Mouse (Mus musculus): ENCODE data around the gene Bscl2. TPM values are rescaled to one million over a fixed set of nuclear protein-coding genes. Genes with fewer than 3 reads are reported as not detected.

Gene Bscl2
- polyA plus RNA-seq, 1 experiment from 2014 or later: 29.3 TPM

DNA sequence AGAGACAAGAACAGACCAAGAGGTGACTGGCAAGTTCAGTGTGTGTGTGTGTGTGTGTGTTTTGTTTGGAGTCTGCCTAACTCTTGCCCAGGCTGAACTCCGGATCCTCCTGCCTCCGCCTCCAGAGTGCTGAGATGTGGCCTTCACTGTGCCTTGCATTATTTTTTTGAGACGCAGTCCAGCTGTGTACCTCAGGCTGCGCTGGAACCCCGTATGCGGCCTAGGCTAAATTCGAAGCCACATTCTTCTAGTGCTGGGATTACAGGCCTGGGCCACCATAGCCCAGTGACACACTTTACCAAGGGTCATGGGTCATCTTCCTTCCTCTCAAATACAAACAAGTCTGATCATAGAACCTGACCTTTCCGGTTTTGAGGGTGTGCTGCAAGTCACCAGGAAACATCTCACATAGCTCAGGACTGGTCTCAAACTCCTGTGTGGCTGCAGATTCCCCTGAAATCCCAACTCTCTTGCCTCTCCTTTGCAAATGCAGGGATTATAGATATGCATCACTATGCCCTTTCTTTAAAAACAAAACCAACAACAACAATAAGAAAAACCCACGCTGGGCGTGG, 35.1 kb downstream of the Bscl2 start:
- peak overlapping the region; percentile 88 for H3K27ac ChIP-seq (ENCODE audit: low read length)
- H3K36me3 ChIP-seq (ENCODE audit: control insufficient read depth, insufficient read depth): peaks cover 31% of the 10 kb centered on the region
- H3K4me2 ChIP-seq (ENCODE audit: low read depth, low read length): peak overlapping the region; percentile 89
- 64% methylated on average over 10 of the region's 10 CpGs for WGBS (ENCODE audit: insufficient replicate concordance)
- H3K9ac ChIP-seq (ENCODE audit: low read depth, low read length): peak overlapping the region; percentile 98
- peaks cover 19% of the 10 kb centered on the region for H3K4me1 ChIP-seq (ENCODE audit: control insufficient read depth, low read depth, low read length)
- H3K4me3 ChIP-seq (ENCODE audit: low read depth, low read length): peak overlapping the region; percentile 97
- H3K9me3 ChIP-seq (replicated peaks; ENCODE audit: control insufficient read depth, low read length): no peaks in the 10 kb centered on the region
- no peak for ATAC-seq (ENCODE audit: low read depth)
- no peaks in the 10 kb centered on the region for H3K27me3 ChIP-seq (ENCODE audit: control insufficient read depth, insufficient read depth, low read depth, low read length)

DNA sequence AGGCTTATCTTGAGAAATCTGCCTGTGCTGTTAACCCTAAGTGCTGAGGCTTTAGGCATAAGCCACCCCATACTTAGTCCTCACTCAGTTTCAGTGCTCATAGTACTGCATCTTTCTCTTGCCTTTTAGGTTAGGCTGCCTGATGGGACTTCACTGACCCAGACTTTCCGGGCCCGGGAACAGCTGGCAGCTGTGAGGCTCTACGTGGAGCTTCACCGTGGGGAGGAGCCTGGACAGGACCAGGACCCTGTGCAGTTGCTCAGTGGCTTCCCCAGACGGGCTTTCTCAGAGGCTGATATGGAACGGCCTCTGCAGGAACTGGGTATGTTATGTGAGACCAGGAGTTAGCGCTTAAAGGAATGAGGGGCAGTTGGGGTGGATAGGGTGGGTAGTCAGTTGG, 37.8 kb downstream of the Bscl2 start:
- 80% methylated on average over 7 of the region's 7 CpGs for WGBS (ENCODE audit: insufficient replicate concordance)

DNA sequence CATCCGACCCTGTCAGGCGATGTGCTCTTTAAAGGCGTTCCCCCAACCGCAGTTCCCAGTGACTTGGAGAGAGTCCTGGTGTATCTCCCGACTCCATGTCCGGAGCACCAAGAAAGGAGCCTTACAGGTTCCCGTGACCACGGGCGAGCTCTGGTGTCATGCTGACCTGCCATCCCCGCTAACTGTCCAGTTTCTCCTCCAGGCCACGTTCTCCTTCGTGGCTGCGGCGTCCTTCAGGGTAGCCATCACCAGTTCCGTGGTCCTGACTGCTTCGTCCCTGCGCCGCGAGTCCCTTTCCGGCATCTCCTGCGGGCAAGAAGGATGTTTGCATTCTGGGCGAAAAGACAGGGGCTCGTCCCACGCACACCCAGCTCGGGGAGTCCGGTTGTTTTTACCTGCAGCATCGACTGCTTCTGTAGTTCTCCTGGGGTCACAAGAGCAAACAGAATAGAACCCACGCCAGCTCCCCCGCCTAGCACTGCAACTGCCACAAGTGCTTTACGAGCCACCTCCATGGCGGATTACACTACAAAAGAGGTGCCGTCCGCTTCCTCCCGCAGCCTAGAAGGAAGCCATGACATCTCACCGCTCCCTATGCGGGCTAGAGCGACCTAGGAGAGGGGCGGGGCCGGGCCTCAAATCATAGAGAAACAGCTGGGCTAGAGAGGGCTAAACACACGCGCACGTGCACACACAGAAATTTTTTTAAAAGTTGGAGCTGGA, 43.2 kb downstream of the Bscl2 start, which contains the start of gene Uqcc3:
Gene Uqcc3 (minus strand): TSS at position 613 of the 723 bp plus-strand sequence.
- no peaks in the 10 kb centered on the region for H3K27me3 ChIP-seq (ENCODE audit: control insufficient read depth, insufficient read depth, low read depth, low read length)
- H3K4me1 ChIP-seq (ENCODE audit: control insufficient read depth, low read depth, low read length): peaks cover 13% of the 10 kb centered on the region
- ATAC-seq (ENCODE audit: low read depth): peak; percentile 98
- H3K36me3 ChIP-seq (ENCODE audit: control insufficient read depth, insufficient read depth): peaks cover 14% of the 10 kb centered on the region
- peak within 1 kb of the TSS; percentile 87 for H3K4me2 ChIP-seq (ENCODE audit: low read depth, low read length)
- H3K9ac ChIP-seq (ENCODE audit: low read depth, low read length): peak within 1 kb of the TSS; percentile 93
- H3K27ac ChIP-seq (ENCODE audit: low read length): peak within 1 kb of the TSS; percentile 81
- H3K9me3 ChIP-seq (replicated peaks; ENCODE audit: control insufficient read depth, low read length): no peaks in the 10 kb centered on the region
- H3K4me3 ChIP-seq (ENCODE audit: low read depth, low read length): peak within 1 kb of the TSS; percentile 89
- WGBS (ENCODE audit: insufficient replicate concordance): under 1% methylated on average over 42 of the region's 42 CpGs

More for the DNA sequence above, 37.8 kb downstream of the Bscl2 start:
- no peak overlapping the region for H3K4me3 ChIP-seq (ENCODE audit: low read depth, low read length)
- peaks cover 31% of the 10 kb centered on the region for H3K36me3 ChIP-seq (ENCODE audit: control insufficient read depth, insufficient read depth)
- peaks cover 28% of the 10 kb centered on the region for H3K4me1 ChIP-seq (ENCODE audit: control insufficient read depth, low read depth, low read length)
- H3K27ac ChIP-seq (ENCODE audit: low read length): no peak overlapping the region
- no peak for ATAC-seq (ENCODE audit: low read depth)
- H3K27me3 ChIP-seq (ENCODE audit: control insufficient read depth, insufficient read depth, low read depth, low read length): no peaks in the 10 kb centered on the region
- no peak overlapping the region for H3K9ac ChIP-seq (ENCODE audit: low read depth, low read length)
- no peak overlapping the region for H3K4me2 ChIP-seq (ENCODE audit: low read depth, low read length)
- no peaks in the 10 kb centered on the region for H3K9me3 ChIP-seq (replicated peaks; ENCODE audit: control insufficient read depth, low read length)

DNA sequence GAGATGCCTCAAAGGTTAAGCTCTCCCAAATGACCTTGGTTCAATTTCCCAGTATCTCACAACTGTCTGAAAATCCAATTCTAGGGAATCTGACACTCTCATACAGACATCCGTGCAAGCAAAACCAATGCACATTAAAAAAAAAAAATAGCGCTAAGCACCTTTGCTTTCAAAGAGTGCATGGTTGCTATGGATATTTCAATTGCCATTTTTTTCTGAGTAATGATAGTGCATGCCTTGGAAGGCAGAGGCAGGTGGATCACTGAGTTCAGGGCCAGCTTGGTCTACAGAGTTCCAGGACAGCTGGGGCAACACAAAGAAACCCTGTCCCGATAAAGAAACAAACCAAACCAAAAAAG, 43.7 kb downstream of the Bscl2 start:
- Histone ChIP-seq H3K27me3 (ENCODE audit: control insufficient read depth, insufficient read depth, low read depth, low read length) (no peaks in the 10 kb centered on the region), H3K27ac (ENCODE audit: low read length) (peak overlapping the region; percentile 81; the same call in 1 of the 2 replicates)
- 7% methylated on average over 3 of the region's 3 CpGs for WGBS (ENCODE audit: insufficient replicate concordance)

DNA sequence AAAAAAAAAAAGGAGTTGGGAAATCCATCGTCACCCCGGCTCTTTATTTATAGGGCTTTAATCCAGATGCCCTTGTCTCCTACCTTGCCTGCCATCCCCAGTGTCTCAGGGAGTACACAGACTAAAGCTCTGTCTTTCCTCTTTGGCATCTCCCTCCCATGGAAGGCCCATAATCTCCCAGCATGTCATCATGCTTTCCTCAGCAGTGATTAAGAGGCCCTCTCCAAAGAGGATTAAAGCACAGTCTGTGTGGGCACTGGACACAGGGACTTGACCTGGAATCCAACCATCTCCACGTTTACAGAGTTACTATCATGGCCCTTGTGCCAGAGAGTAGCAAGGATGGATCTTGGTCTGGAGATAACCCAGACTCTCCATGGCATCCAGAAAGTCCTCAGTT, 46.3 kb downstream of the Bscl2 start, which contains the start of the genes Lbhd1 and Gm49403:
Gene Lbhd1 (plus strand): TSS at position 117 of the 400 bp plus-strand sequence.
Gene Gm49403 (plus strand): TSS at position 315 of the 400 bp plus-strand sequence.
- no peak within 1 kb of the TSS for H3K9ac ChIP-seq (ENCODE audit: low read depth, low read length)
- no peak for ATAC-seq (ENCODE audit: low read depth)
- no peaks in the 10 kb centered on the region for H3K36me3 ChIP-seq (ENCODE audit: control insufficient read depth, insufficient read depth)
- no peaks in the 10 kb centered on the region for H3K27me3 ChIP-seq (ENCODE audit: control insufficient read depth, insufficient read depth, low read depth, low read length)
- H3K4me1 ChIP-seq (ENCODE audit: control insufficient read depth, low read depth, low read length): peaks cover 18% of the 10 kb centered on the region
- no peak within 1 kb of the TSS for H3K4me2 ChIP-seq (ENCODE audit: low read depth, low read length)
- H3K9me3 ChIP-seq (replicated peaks; ENCODE audit: control insufficient read depth, low read length): no peaks in the 10 kb centered on the region
- 68% methylated on average over 3 of the region's 3 CpGs for WGBS (ENCODE audit: insufficient replicate concordance)
- no peak within 1 kb of the TSS for H3K27ac ChIP-seq (ENCODE audit: low read length)
- no peak within 1 kb of the TSS for H3K4me3 ChIP-seq (ENCODE audit: low read depth, low read length)

More for the DNA sequence above, 43.7 kb downstream of the Bscl2 start:
- H3K4me2 ChIP-seq (ENCODE audit: low read depth, low read length): peak overlapping the region; percentile 87
- peaks cover 10% of the 10 kb centered on the region for H3K36me3 ChIP-seq (ENCODE audit: control insufficient read depth, insufficient read depth)
- H3K9ac ChIP-seq (ENCODE audit: low read depth, low read length): peak overlapping the region; percentile 93
- ATAC-seq (ENCODE audit: low read depth): no peak
- H3K4me1 ChIP-seq (ENCODE audit: control insufficient read depth, low read depth, low read length): peaks cover 13% of the 10 kb centered on the region
- no peaks in the 10 kb centered on the region for H3K9me3 ChIP-seq (replicated peaks; ENCODE audit: control insufficient read depth, low read length)
- peak overlapping the region; percentile 89 for H3K4me3 ChIP-seq (ENCODE audit: low read depth, low read length)

DNA sequence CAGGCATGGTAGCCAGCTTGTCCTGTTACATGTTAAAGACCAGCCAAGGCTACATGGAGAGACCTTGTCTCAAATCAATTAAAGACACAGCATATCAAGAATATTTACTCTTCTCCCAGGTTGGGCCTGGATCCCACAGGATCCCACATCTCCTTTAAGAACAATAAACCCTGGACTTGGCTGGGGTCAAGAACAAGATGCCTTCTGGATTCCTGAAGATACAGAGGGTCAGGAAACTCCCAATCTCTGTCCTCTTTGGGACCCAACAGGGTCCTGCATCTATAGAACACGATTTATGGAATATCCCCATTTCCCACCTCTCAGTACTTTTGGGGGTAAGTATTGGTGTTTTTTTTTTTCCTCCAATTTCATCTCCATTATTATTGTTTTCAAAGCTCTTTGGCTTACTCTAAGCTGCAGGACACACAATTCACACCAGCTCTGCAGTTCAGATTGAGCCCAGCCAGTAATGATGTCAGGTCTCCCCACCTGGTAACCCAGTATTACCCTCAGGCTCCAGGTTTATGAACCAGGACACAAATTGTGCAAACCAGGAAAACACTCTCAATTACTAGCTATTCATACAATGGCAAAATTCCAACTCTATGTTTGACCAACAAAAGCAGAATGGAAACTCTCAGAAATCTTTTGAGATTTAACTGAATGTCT, 49.8 kb downstream of the Bscl2 start:
- WGBS (ENCODE audit: insufficient replicate concordance): 38% methylated on average over 1 of the region's 1 CpGs
- H3K4me3 ChIP-seq (ENCODE audit: low read depth, low read length): peak overlapping the region; percentile 86; the same call in 1 of the 2 replicates
- peak overlapping the region; percentile 84 for H3K4me2 ChIP-seq (ENCODE audit: low read depth, low read length)

DNA sequence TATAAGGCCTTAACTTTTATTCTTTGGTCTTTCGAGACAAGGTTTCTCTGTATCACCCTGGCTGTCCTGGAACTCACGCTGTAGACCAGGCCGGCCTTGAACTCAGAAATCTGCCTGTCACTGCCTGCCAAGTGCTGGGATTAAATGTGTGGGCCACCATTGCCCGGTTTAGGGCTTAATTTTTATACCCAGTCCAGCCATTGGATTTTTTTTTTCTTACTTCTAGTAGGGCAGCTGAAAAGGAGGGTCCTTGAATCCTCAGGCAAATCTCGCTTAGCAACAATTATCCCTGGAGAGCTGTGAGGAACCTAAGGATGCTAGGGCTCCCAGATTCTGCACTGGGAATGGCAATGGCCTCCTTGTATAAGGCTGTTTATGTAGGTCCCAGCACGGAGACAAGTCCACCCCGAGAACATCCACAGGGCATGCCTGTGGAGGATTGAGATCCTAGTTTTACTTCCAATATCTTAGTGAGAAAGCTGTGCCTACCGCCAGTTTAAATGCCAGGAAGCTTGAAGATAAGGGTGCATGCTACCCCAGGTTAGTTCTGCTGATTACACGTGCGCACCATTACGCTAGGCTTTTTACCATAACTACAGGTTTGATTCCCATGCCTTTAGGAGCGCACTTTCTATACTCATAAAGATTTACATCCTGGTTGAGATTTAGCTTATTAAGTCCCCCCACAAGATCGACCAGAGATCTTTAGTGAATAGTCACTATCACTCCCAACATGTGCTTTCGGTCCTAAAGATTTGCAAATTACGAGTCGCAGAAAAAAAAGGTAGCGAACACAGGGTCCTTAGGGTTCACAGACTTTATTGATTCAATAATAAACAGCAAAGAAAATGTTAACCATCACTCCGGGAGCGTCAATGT, 50.6 kb downstream of the Bscl2 start:
- 11% methylated on average over 19 of the region's 19 CpGs for WGBS (ENCODE audit: insufficient replicate concordance)
- H3K36me3 ChIP-seq (ENCODE audit: control insufficient read depth, insufficient read depth): no peaks in the 10 kb centered on the region
- no peaks in the 10 kb centered on the region for H3K27me3 ChIP-seq (ENCODE audit: control insufficient read depth, insufficient read depth, low read depth, low read length)
- H3K27ac ChIP-seq (ENCODE audit: low read length): peak overlapping the region; percentile 73
- ATAC-seq (ENCODE audit: low read depth): no peak
- H3K9ac ChIP-seq (ENCODE audit: low read depth, low read length): peak overlapping the region; percentile 88
- peak overlapping the region; percentile 84 for H3K4me2 ChIP-seq (ENCODE audit: low read depth, low read length)
- peaks cover 12% of the 10 kb centered on the region for H3K4me1 ChIP-seq (ENCODE audit: control insufficient read depth, low read depth, low read length)
- H3K4me3 ChIP-seq (ENCODE audit: low read depth, low read length): peak overlapping the region; percentile 86
- H3K9me3 ChIP-seq (replicated peaks; ENCODE audit: control insufficient read depth, low read length): no peaks in the 10 kb centered on the region

More for the DNA sequence above, 49.8 kb downstream of the Bscl2 start:
- Histone ChIP-seq H3K9ac (ENCODE audit: low read depth, low read length) (no peak overlapping the region), H3K27ac (ENCODE audit: low read length) (no peak overlapping the region), H3K27me3 (ENCODE audit: control insufficient read depth, insufficient read depth, low read depth, low read length) (no peaks in the 10 kb centered on the region), H3K4me1 (ENCODE audit: control insufficient read depth, low read depth, low read length) (peaks cover 12% of the 10 kb centered on the region), H3K36me3 (ENCODE audit: control insufficient read depth, insufficient read depth) (no peaks in the 10 kb centered on the region), H3K9me3 (replicated peaks; ENCODE audit: control insufficient read depth, low read length) (no peaks in the 10 kb centered on the region)
- ATAC-seq (ENCODE audit: low read depth): no peak
